7 mouse cellular contexts compared by ENCODE assay signal in genomic region chr9:101073987-101074331, GRCm38 (mm10). TPM values are rescaled to one million over a fixed set of nuclear protein-coding genes. Genes with fewer than 3 reads are reported as not detected.
DNase-seq lines count a peak whose midpoint lies in the region; ATAC-seq and TF ChIP-seq lines count a peak whose summit lies in the region.

Gene Msl2 (plus strand): TSS chr9:101074101.

- ATAC-seq in erythroid progenitor cell, adult 5-6 weeks (replicated peaks; ENCODE audit: low FRiP score, poor library complexity, severe bottlenecking), result peak; percentile 48
- peak; percentile 75 for ATAC-seq in limb, embryonic 12.5 days (ENCODE audit: insufficient number of reproducible peaks, insufficient read depth, low FRiP score, low TSS enrichment, low read depth)

- peak within 1 kb of the TSS; percentile 78 for H3K4me2 ChIP-seq in limb, embryonic 12.5 days

- H3K4me3 ChIP-seq in limb, embryonic 12.5 days (replicated peaks), result peak within 1 kb of the TSS; percentile 96
- H3K4me3 ChIP-seq in olfactory bulb, adult 2 months (ENCODE audit: insufficient read depth, low read depth, low read length), result peak within 1 kb of the TSS; percentile 73

- TF ChIP-seq POLR2A in olfactory bulb, adult 2 months (IDR thresholded peaks at IDR 0.05; ENCODE audit: insufficient read depth, low read depth, low read length), result peak; percentile 69

- peak within 1 kb of the TSS; percentile 99 for H3K27ac ChIP-seq in limb, embryonic 12.5 days
- H3K27ac ChIP-seq in olfactory bulb, adult 2 months (ENCODE audit: insufficient read depth, low read depth, low read length), result peak within 1 kb of the TSS; percentile 95

- no peak for DNase-seq in thymus, postnatal 0 days (ENCODE audit: low spot score)
- DNase-seq in thymus, postnatal 25 days, result no peak
- no peak for DNase-seq in heart, postnatal 36 days
- no peak for DNase-seq in cerebellum, adult 9-10 months

- no peaks in the 10 kb centered on the region; the same call in 1 of the 2 replicates for H3K36me3 ChIP-seq in limb, embryonic 12.5 days

- no peaks in the 10 kb centered on the region for H3K9me3 ChIP-seq in limb, embryonic 12.5 days

- WGBS in limb, embryonic 12.5 days, result 0% methylated on average over 24 of the region's 43 CpGs
- WGBS in olfactory bulb, adult 2 months, result under 1% methylated on average over 32 of the region's 43 CpGs

- H3K4me1 ChIP-seq in limb, embryonic 12.5 days (replicated peaks), result peaks cover 21% of the 10 kb centered on the region
- peaks cover 2% of the 10 kb centered on the region; the same call in 1 of the 2 replicates for H3K4me1 ChIP-seq in olfactory bulb, adult 2 months (ENCODE audit: control insufficient read depth, insufficient read depth, low read length)

- no peak for TF ChIP-seq CTCF in olfactory bulb, adult 2 months (IDR thresholded peaks at IDR 0.05; ENCODE audit: insufficient read depth, low read depth, low read length)

- no peaks in the 10 kb centered on the region for H3K27me3 ChIP-seq in limb, embryonic 12.5 days

- peak within 1 kb of the TSS; percentile 97 for H3K9ac ChIP-seq in limb, embryonic 12.5 days (replicated peaks)

- intact Hi-C loops in heart, postnatal 36 days (cut with DNase I), result loop anchor here (2.0 to 10.0 kb wide), 5 partner anchors 31 to 529 kb away; partner anchors contain the start of genes Nck1 and Pccb

RNA-seq across cellular contexts. Expression of gene Msl2, which starts in this region (rescaled TPM):
- 9.5 and 11.7 TPM in 2 replicates for polyA plus RNA-seq in thymus, postnatal 0 days (2015; fragmentation: Nextera tagmentation; extraction: Ambion mirVana)
- 59.1 and 74.6 TPM in 2 replicates for total RNA-seq in erythroid progenitor cell, adult 5-6 weeks (2015; ENCODE audit: low replicate concordance)
- 51.0 and 59.3 TPM in 2 replicates for total RNA-seq in erythroid progenitor cell, adult 5-6 weeks (2017; ENCODE audit: low replicate concordance)
- total RNA-seq in heart, postnatal 36 days (2021), result 10 to 100 TPM; 32.1 to 38.5 TPM
- polyA plus RNA-seq in limb, embryonic 12.5 days (2016; fragmentation: Nextera tagmentation; extraction: Ambion mirVana), result 8.9 and 10.6 TPM in 2 replicates
- 135 TPM in 1 of 2 replicates, not detected in the other for polyA plus RNA-seq in olfactory bulb, adult 2 months (2012; ENCODE audit: insufficient read depth, insufficient read length, low replicate concordance, missing spikeins)
